Mouse (Mus musculus): ENCODE results near the gene Tmc6. TPM values are rescaled to one million over a fixed set of nuclear protein-coding genes. Genes with fewer than 3 reads are reported as not detected.

Gene Tmc6
- total RNA-seq, 1 experiment from 2014 or later: 40.7 TPM

GRCm38 (mm10) chr11:117762246-117762645, 19.8 kb downstream of the Tmc6 start:
- no peak for ATAC-seq (replicated peaks; ENCODE audit: low read depth, poor library complexity, severe bottlenecking)

- no peak for ATAC-seq (replicated peaks; ENCODE audit: low read depth, poor library complexity, severe bottlenecking)
These were observed 20.2 kb downstream of the Tmc6 start for GRCm38 (mm10) chr11:117761801-117762200.

- no peak for ATAC-seq (replicated peaks; ENCODE audit: low read depth, poor library complexity, severe bottlenecking)
These were observed 21.5 kb downstream of the Tmc6 start for GRCm38 (mm10) chr11:117760374-117761119.

GRCm38 (mm10) chr11:117759267-117759666, 22.7 kb downstream of the Tmc6 start:
- no peak for ATAC-seq (replicated peaks; ENCODE audit: low read depth, poor library complexity, severe bottlenecking)

- ATAC-seq (replicated peaks; ENCODE audit: low read depth, poor library complexity, severe bottlenecking): no peak
These were observed 26.1 kb downstream of the Tmc6 start for GRCm38 (mm10) chr11:117755891-117756290.

GRCm38 (mm10) chr11:117751544-117751943, 30.5 kb downstream of the Tmc6 start:
- ATAC-seq (replicated peaks; ENCODE audit: low read depth, poor library complexity, severe bottlenecking): no peak

- no peak for ATAC-seq (replicated peaks; ENCODE audit: low read depth, poor library complexity, severe bottlenecking)
These were observed 32.6 kb downstream of the Tmc6 start for GRCm38 (mm10) chr11:117749414-117749813.

GRCm38 (mm10) chr11:117748628-117749027, 33.4 kb downstream of the Tmc6 start:
- no peak for ATAC-seq (replicated peaks; ENCODE audit: low read depth, poor library complexity, severe bottlenecking)

GRCm38 (mm10) chr11:117743454-117744030, 38.5 kb downstream of the Tmc6 start:
- ATAC-seq (replicated peaks; ENCODE audit: low read depth, poor library complexity, severe bottlenecking): no peak

- no peak for ATAC-seq (replicated peaks; ENCODE audit: low read depth, poor library complexity, severe bottlenecking)
These were observed 39.3 kb downstream of the Tmc6 start for GRCm38 (mm10) chr11:117742715-117743114.

GRCm38 (mm10) chr11:117742243-117742642, 39.8 kb downstream of the Tmc6 start:
- ATAC-seq (replicated peaks; ENCODE audit: low read depth, poor library complexity, severe bottlenecking): no peak

- no peak for ATAC-seq (replicated peaks; ENCODE audit: low read depth, poor library complexity, severe bottlenecking)
These were observed 40.9 kb downstream of the Tmc6 start for GRCm38 (mm10) chr11:117741128-117741527.

GRCm38 (mm10) chr11:117738123-117738522, 43.9 kb downstream of the Tmc6 start:
- no peak for ATAC-seq (replicated peaks; ENCODE audit: low read depth, poor library complexity, severe bottlenecking)

- no peak for ATAC-seq (replicated peaks; ENCODE audit: low read depth, poor library complexity, severe bottlenecking)
These were observed 45.8 kb downstream of the Tmc6 start for GRCm38 (mm10) chr11:117736037-117736689.

GRCm38 (mm10) chr11:117731470-117731869, 50.5 kb downstream of the Tmc6 start:
- no peak for ATAC-seq (replicated peaks; ENCODE audit: low read depth, poor library complexity, severe bottlenecking)

GRCm38 (mm10) chr11:117730490-117730838, 51.5 kb downstream of the Tmc6 start:
- ATAC-seq (replicated peaks; ENCODE audit: low read depth, poor library complexity, severe bottlenecking): no peak

GRCm38 (mm10) chr11:117729798-117730489, 52.1 kb downstream of the Tmc6 start:
- ATAC-seq (replicated peaks; ENCODE audit: low read depth, poor library complexity, severe bottlenecking): no peak

GRCm38 (mm10) chr11:117729341-117729740, 52.7 kb downstream of the Tmc6 start:
- no peak for ATAC-seq (replicated peaks; ENCODE audit: low read depth, poor library complexity, severe bottlenecking)

GRCm38 (mm10) chr11:117728841-117729240, 53.2 kb downstream of the Tmc6 start:
- ATAC-seq (replicated peaks; ENCODE audit: low read depth, poor library complexity, severe bottlenecking): no peak

- no peak for ATAC-seq (replicated peaks; ENCODE audit: low read depth, poor library complexity, severe bottlenecking)
These were observed 53.8 kb downstream of the Tmc6 start for GRCm38 (mm10) chr11:117728245-117728644.

GRCm38 (mm10) chr11:117727031-117727430, 55.0 kb downstream of the Tmc6 start:
- no peak for ATAC-seq (replicated peaks; ENCODE audit: low read depth, poor library complexity, severe bottlenecking)

Measured in common myeloid progenitor, adult 5-6 weeks (primary cell).